Mouse (Mus musculus): Measurements from ENCODE around the gene Ovol3. TPM values are rescaled to one million over a fixed set of nuclear protein-coding genes. Genes with fewer than 3 reads are reported as not detected.
"Not testable (repeated sequence)": the region's sequence is repeated elsewhere in the genome, so short reads cannot be mapped to it uniquely, and the experiment has no call there.

Gene Ovol3
- total RNA-seq, 4 experiments from 2014 or later: not detected

- no peak for DNase-seq (ENCODE audit: low spot score)
Observed at GRCm38 (mm10) chr7:30224206-30224605, 11.3 kb downstream of the Ovol3 start.

DNA sequence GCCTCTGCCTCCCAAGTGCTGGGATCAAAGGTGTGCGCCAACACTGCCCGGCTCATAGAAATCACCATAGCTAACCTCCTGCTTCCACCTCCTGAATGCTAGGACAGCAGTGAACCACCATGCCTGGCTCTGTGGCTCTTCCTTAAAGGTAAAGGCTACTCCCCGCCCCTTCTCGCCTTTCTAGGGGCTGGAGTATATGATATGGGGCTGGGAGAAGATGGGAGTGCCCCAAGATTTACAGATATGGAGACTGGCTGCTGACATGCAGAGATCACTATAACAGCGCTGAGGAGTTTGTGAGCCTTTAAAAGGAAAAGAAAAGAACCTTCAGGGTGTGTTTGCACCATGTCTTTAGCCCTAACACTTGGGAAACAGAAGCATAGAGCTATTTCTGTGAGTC, 13.3 kb downstream of the Ovol3 start:
- DNase-seq (ENCODE audit: low spot score): no peak

DNA sequence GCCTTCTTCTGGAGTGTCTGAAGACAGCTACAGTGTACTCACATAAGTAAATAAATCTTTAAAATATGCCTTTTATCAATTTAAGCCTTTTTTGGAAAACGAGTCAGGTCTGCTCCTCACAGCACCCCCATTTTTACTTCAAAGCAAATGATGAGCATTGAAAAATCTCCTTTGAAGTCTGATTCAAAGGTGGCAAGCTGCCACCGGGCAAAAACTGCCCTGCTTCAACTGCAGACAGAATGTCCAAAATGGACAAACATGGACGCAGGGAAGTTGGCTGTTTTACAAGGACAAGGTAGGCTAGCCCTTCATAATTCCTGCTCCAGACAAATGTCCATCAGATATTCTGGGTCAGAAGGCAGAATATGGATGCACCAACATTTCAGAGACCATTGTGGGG, 14.1 kb downstream of the Ovol3 start:
- DNase-seq (ENCODE audit: low spot score): no peak

GRCm38 (mm10) chr7:30220008-30220356, 15.5 kb downstream of the Ovol3 start:
- no peak for DNase-seq (ENCODE audit: low spot score)

DNA sequence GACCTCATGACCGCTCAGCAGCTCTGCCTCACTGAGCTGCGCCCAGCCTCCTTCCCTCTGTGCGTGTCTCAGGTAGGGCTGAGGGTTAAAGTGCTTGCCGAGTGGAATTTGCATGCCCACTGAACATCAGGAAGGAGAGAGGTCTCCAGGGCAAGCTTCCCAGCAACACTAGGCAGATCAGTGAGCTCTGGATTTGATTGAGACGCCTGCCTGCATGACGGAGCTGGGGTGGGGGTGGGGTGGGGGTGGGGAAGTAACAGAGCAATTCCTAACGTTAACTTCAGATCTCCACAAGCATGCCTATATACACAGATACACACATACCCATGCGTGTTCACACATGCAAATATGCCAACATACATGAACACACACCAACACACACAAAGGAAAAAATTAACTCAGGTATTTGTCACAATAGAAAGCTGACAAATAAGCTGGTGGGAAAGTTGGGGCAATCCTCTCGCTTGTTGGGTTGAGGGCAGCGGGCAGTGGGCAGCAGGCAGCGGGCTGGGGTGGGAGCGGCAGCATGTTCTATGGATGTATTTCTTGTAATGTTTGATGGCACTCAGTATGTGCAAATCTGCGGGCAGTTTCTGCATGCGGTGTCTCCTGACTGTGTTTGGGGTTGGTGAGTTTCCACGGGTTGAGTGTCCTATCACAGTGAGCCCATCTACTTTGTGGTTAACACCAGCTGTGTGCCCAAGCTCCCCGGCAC, 16.1 kb downstream of the Ovol3 start:
- peak; percentile 35 for DNase-seq (ENCODE audit: low spot score)

DNA sequence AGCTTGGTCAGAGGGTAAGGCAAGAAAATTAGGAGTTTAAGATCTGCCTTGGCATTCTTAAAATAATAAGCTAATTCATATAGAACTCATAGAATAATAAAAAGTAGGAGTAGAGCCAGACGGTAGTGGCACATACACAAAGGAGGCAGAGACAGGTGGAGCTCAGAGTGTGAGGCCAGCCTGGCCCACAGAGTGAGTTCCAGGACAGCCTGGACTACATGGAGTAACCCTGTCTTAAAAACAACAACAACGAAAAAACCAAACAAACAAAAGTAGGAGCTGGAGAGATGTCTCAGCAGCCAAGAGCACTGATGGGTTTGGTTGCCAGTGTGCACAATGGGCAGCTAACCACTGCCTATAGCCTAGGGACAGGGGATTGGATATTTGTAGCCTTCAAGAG, 18.2 kb downstream of the Ovol3 start:
- no peak for DNase-seq (ENCODE audit: low spot score)

GRCm38 (mm10) chr7:30216723-30217151, 18.8 kb downstream of the Ovol3 start:
- peak; percentile 76 for DNase-seq (ENCODE audit: low spot score)

GRCm38 (mm10) chr7:30215875-30216274, 19.6 kb downstream of the Ovol3 start:
- DNase-seq (ENCODE audit: low spot score): no peak

DNA sequence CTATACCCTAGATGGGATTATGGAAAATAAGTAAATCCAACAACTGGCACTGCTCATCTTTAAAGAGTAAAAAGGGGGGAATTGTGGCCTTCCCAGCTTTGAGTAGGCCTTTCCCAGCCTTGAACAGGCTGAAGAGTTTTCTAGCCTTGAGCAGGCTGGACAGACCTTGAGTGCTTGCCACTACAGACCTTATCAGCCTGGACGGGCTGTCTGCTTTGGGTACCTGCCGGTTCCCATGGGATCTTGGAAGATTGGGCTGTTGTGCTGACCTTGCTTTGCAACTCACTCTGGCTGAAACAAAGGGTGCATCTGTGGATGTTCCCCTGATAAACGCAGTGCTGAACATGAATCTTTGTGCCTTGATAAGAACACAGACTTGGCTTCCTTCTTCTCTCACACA, 21.6 kb downstream of the Ovol3 start:
- DNase-seq (ENCODE audit: low spot score): no peak

DNA sequence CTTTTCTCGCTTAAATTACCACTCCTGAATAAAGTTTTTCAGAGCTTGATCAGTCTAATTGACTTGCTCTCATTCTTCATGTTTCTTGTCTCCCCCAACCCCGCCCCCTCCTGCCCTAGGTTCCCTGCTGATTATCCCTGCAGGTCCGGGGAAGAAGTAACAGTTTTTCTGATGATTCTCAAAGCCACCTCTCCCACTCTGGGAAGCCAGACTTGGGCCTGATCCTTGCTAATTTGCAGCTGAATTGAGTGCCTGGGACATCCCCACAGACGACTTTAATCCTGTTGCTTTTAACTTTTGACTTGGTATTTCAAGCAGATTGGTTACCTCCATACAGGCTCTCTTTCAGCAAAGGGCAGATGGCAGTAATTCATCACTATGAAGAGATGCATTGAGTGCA, 24.5 kb downstream of the Ovol3 start:
- no peak for DNase-seq (ENCODE audit: low spot score)

- not testable (repeated sequence) for DNase-seq (ENCODE audit: low spot score)
Observed at GRCm38 (mm10) chr7:30206364-30206763, 29.2 kb downstream of the Ovol3 start.

DNA sequence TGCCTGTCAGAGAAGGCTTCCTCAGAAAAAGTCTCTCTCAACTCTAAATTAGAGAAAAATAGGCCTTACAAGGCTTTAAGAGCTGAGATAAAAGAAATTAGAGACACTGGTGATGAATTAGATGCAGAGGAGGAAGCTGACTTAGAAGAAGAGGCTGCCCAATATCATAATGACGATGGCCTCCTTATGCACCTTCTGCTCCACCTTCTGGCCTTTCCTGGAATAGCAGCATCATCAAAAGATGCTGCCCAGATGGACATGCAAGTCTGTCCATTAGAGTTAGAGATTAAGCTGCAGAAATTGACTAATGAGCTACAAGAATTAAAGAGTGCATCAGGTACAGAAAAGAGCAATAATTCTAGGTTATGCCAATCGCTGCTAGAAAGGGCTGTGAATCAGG, 30.1 kb downstream of the Ovol3 start:
- DNase-seq (ENCODE audit: low spot score): peak; percentile 76

- no peak for DNase-seq (ENCODE audit: low spot score)
Observed at GRCm38 (mm10) chr7:30204380-30204779, 31.1 kb downstream of the Ovol3 start.

DNA sequence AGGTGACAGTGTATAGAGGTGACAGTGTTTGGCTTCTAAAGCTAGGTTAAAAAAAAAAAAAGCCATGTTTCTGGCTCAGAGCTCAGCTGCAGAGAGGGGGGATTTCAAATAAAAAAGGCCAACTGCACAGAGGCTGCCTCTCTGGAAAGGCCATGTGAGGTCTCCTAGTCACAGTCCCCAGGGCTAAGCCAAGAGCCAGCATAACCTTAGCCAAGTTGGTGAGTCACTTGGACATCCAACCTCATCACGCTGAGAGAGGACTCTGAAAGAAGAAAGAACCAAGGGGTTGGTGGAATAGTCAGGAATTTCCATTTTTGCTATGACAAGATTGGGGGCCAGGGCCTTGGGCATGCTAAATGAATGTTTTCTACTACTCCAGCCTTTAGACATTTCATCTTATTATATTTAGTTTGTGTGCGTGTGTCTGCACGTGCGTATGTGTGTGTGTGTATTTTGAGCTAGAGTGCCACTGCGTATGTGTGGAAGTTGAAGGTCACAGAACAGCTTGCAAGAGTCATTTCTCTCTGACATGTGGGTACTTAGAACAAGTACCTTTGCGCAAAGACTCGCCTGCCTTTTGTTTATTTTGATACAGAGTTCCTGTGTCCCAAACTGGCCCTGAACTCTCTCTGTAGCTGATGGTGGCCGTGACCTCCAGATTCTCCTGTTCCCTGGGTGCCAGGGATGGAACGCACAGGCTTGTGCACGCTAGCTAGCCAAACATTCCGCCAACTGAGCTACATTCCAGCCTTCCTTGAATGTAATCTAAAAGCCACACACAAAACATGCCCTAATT, 32.4 kb downstream of the Ovol3 start:
- DNase-seq (ENCODE audit: low spot score): peak; percentile 79

GRCm38 (mm10) chr7:30200661-30201060, 34.9 kb downstream of the Ovol3 start:
- not testable (repeated sequence) for DNase-seq (ENCODE audit: low spot score)

- DNase-seq (ENCODE audit: low spot score): no peak
Observed at GRCm38 (mm10) chr7:30200200-30200599, 35.3 kb downstream of the Ovol3 start.

GRCm38 (mm10) chr7:30199498-30200139, 35.9 kb downstream of the Ovol3 start:
- DNase-seq (ENCODE audit: low spot score): no peak

DNA sequence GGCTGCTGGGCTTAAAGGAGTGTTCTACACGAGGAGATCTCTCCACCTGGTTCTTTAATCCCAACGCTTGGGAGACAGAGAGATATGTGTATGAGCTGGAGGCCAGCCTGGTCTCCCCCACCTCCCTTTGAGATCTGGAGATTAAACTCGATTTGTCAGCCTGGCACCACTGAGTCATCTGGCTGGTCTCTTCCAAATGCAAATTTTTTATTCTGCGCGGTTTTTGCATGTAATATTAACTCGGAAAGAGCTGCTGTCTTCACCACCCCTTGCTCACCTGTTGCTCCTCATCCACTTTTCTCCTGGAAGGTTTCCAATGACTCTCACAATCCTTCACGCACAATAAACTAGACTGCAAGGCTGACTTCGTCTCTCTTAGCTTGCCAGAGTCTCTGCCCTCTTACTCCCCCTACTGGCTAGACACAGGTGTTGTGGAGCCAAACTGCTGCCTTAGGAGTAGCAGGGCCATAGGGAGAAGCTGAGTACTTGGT, 37.0 kb downstream of the Ovol3 start, which contains the start of gene Capns1:
Gene Capns1 (minus strand): TSS at position 331 of the 491 bp plus-strand sequence.
- DNase-seq (ENCODE audit: low spot score): peak; percentile 74

GRCm38 (mm10) chr7:30197592-30198129, 37.9 kb downstream of the Ovol3 start:
- DNase-seq (ENCODE audit: low spot score): no peak

- DNase-seq (ENCODE audit: low spot score): no peak
Observed at GRCm38 (mm10) chr7:30196171-30196570, 39.4 kb downstream of the Ovol3 start.

GRCm38 (mm10) chr7:30195461-30195860, 40.1 kb downstream of the Ovol3 start:
- DNase-seq (ENCODE audit: low spot score): no peak

DNA sequence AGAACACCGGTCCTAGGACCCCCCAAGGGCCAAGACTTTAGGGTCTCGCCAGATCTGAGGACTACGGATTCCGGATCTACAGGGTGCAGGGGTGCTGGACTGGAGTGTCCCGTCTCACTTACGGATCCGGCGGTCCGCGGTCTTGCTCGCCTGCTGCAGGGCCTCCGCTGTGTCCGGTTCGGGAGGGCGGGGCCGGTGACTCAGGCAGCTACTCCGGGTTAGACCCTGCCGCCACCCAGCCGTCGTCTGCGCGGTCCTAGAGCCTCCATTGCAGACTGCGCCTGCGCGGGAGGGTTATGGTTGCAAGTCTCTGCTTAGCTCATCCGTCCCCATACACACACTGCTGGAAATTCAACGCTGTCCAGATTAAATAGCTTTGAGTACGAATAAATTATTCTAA, 40.6 kb downstream of the Ovol3 start:
- DNase-seq (ENCODE audit: low spot score): peak; percentile 94

All from heart, adult 8-10 months (tissue).